Mouse (Mus musculus): ENCODE data around the gene Elovl6. TPM values are rescaled to one million over a fixed set of nuclear protein-coding genes. Genes with fewer than 3 reads are reported as not detected.

The Elovl6 gene
- polyA plus RNA-seq, 1 experiment from 2014 or later: 20.9 TPM

DNA sequence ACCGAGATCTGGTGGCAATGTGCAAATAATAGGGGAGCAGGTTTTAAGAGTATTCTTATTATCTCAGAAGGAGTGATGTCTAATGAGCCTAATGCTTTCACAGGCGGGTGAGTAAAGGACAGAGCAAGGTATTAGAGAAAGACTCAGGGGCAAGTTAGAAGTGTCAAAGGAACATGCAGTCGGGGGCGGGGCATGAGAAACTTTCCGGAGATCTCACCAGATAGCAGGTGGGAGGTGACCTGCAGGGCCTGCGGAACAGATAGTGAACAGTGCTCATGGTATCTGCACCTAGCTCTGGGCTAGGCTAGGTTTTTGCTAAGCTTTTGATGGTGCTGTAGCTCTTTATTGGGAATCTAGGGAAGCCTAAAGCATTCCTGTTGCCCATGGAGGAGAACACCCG is 25.4 kb downstream of the Elovl6 start:
- WGBS (ENCODE audit: insufficient replicate concordance): 80% methylated on average over 7 of the region's 7 CpGs
- H3K4me2 ChIP-seq: no peak overlapping the region
- no peaks in the 10 kb centered on the region for H3K36me3 ChIP-seq (ENCODE audit: control insufficient read depth, insufficient read depth, low read length)
- no peak overlapping the region for H3K27ac ChIP-seq (ENCODE audit: low read depth, low read length)
- H3K9ac ChIP-seq (ENCODE audit: low read depth, low read length): no peak overlapping the region
- no peaks in the 10 kb centered on the region for H3K9me3 ChIP-seq (replicated peaks; ENCODE audit: control insufficient read depth, low read length)
- H3K27me3 ChIP-seq (ENCODE audit: control insufficient read depth, insufficient read depth, low read length): no peaks in the 10 kb centered on the region
- no peak for ATAC-seq (replicated peaks; ENCODE audit: insufficient number of reproducible peaks, low FRiP score, low TSS enrichment)
- peaks cover 3% of the 10 kb centered on the region; the same call in 1 of the 2 replicates for H3K4me1 ChIP-seq (ENCODE audit: control insufficient read depth, insufficient read depth, low read length)
- H3K4me3 ChIP-seq (ENCODE audit: low read depth, low read length): no peak overlapping the region

- no peak for ATAC-seq (replicated peaks; ENCODE audit: insufficient number of reproducible peaks, low FRiP score, low TSS enrichment)
- 89% methylated on average over 22 of the region's 22 CpGs for WGBS (ENCODE audit: insufficient replicate concordance)
- Histone ChIP-seq H3K27me3 (ENCODE audit: control insufficient read depth, insufficient read depth, low read length) (no peaks in the 10 kb centered on the region), H3K4me3 (ENCODE audit: low read depth, low read length) (no peak overlapping the region), H3K4me2 (no peak overlapping the region), H3K9ac (ENCODE audit: low read depth, low read length) (no peak overlapping the region), H3K36me3 (ENCODE audit: control insufficient read depth, insufficient read depth, low read length) (no peaks in the 10 kb centered on the region), H3K9me3 (replicated peaks; ENCODE audit: control insufficient read depth, low read length) (no peaks in the 10 kb centered on the region), H3K4me1 (ENCODE audit: control insufficient read depth, insufficient read depth, low read length) (peaks cover 3% of the 10 kb centered on the region; the same call in 1 of the 2 replicates), H3K27ac (ENCODE audit: low read depth, low read length) (no peak overlapping the region)
Measured at GRCm38 (mm10) chr3:129558016-129558955, 26.1 kb downstream of the Elovl6 start.

DNA sequence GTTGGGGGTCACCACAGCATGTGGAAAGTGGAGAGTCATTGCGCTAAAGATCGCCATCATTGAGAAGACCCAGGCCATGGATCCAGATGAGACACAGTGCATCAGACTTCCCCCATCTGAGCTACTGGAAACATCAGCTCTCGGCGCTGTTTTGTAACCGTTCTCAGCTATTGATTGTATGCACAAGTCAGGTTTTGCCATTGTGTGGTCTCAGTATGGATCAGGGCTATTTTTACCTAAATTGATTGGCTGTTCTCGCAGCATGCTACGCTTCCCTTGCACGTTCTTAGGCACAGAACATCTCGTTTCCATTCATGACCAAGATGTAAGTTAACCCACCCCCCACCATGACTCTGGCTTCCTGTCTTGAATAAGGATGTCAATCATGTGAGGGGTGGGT is 27.9 kb downstream of the Elovl6 start:
- Histone ChIP-seq H3K4me1 (ENCODE audit: control insufficient read depth, insufficient read depth, low read length) (peaks cover 3% of the 10 kb centered on the region; the same call in 1 of the 2 replicates), H3K9me3 (replicated peaks; ENCODE audit: control insufficient read depth, low read length) (no peaks in the 10 kb centered on the region), H3K27me3 (ENCODE audit: control insufficient read depth, insufficient read depth, low read length) (no peaks in the 10 kb centered on the region), H3K4me3 (ENCODE audit: low read depth, low read length) (no peak overlapping the region), H3K4me2 (no peak overlapping the region), H3K9ac (ENCODE audit: low read depth, low read length) (no peak overlapping the region), H3K27ac (ENCODE audit: low read depth, low read length) (no peak overlapping the region), H3K36me3 (ENCODE audit: control insufficient read depth, insufficient read depth, low read length) (no peaks in the 10 kb centered on the region)
- WGBS (ENCODE audit: insufficient replicate concordance): 88% methylated on average over 9 of the region's 9 CpGs
- ATAC-seq (replicated peaks; ENCODE audit: insufficient number of reproducible peaks, low FRiP score, low TSS enrichment): no peak

GRCm38 (mm10) chr3:129561011-129561410 is 28.9 kb downstream of the Elovl6 start:
- Histone ChIP-seq H3K27me3 (ENCODE audit: control insufficient read depth, insufficient read depth, low read length) (no peaks in the 10 kb centered on the region), H3K4me3 (ENCODE audit: low read depth, low read length) (no peak overlapping the region), H3K4me1 (ENCODE audit: control insufficient read depth, insufficient read depth, low read length) (peaks cover 10% of the 10 kb centered on the region), H3K4me2 (no peak overlapping the region), H3K9ac (ENCODE audit: low read depth, low read length) (no peak overlapping the region), H3K9me3 (replicated peaks; ENCODE audit: control insufficient read depth, low read length) (no peaks in the 10 kb centered on the region), H3K27ac (ENCODE audit: low read depth, low read length) (no peak overlapping the region), H3K36me3 (ENCODE audit: control insufficient read depth, insufficient read depth, low read length) (no peaks in the 10 kb centered on the region)
- WGBS (ENCODE audit: insufficient replicate concordance): 91% methylated on average over 10 of the region's 10 CpGs
- no peak for ATAC-seq (replicated peaks; ENCODE audit: insufficient number of reproducible peaks, low FRiP score, low TSS enrichment)

DNA sequence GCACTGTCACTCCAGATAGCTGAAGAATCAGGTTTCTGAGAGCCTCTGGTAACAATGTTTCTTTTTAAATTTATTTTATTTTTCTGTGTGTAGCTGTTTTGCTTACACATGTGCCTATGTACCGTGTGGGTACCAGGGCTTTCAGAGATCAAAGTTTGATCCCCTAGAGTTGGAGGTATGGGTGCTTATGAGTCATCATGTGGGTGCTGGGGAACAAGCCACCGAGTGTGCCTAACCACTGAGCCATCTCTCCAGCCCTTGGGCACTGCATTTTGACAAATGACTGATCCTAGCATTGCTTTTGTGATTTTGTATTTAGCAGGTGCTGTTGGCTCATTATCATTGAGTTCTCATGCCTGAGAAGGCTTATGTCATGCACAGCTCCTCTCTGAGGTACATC is 29.7 kb downstream of the Elovl6 start:
- Histone ChIP-seq H3K36me3 (ENCODE audit: control insufficient read depth, insufficient read depth, low read length) (no peaks in the 10 kb centered on the region), H3K9me3 (replicated peaks; ENCODE audit: control insufficient read depth, low read length) (no peaks in the 10 kb centered on the region), H3K4me2 (no peak overlapping the region), H3K27me3 (ENCODE audit: control insufficient read depth, insufficient read depth, low read length) (no peaks in the 10 kb centered on the region), H3K27ac (ENCODE audit: low read depth, low read length) (no peak overlapping the region), H3K4me3 (ENCODE audit: low read depth, low read length) (no peak overlapping the region), H3K4me1 (ENCODE audit: control insufficient read depth, insufficient read depth, low read length) (peaks cover 19% of the 10 kb centered on the region), H3K9ac (ENCODE audit: low read depth, low read length) (no peak overlapping the region)
- no peak for ATAC-seq (replicated peaks; ENCODE audit: insufficient number of reproducible peaks, low FRiP score, low TSS enrichment)
- WGBS (ENCODE audit: insufficient replicate concordance): 86% methylated on average over 2 of the region's 2 CpGs

DNA sequence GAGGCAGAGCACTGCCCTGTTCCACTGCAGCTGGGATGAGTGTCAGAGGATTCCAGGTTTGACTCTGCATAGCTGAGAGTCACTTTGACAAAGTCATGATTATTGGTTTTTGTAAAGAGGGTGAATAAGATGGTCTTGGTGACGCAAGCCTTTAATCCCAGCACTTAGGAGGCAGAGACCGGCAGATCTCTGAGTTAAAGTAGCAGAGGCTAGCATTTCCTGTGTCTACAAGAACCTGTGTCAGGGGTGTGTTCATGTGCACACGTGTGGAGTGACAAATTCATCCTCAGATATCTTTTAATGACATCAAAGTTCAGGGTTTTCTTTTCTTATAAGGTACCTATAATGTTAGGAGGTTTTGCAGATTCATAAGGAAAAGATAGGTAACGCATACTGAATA is 30.3 kb downstream of the Elovl6 start:
- no peak overlapping the region for H3K4me2 ChIP-seq
- no peak overlapping the region for H3K9ac ChIP-seq (ENCODE audit: low read depth, low read length)
- no peaks in the 10 kb centered on the region for H3K9me3 ChIP-seq (replicated peaks; ENCODE audit: control insufficient read depth, low read length)
- H3K4me3 ChIP-seq (ENCODE audit: low read depth, low read length): no peak overlapping the region
- H3K36me3 ChIP-seq (ENCODE audit: control insufficient read depth, insufficient read depth, low read length): no peaks in the 10 kb centered on the region
- no peaks in the 10 kb centered on the region for H3K27me3 ChIP-seq (ENCODE audit: control insufficient read depth, insufficient read depth, low read length)
- H3K27ac ChIP-seq (ENCODE audit: low read depth, low read length): no peak overlapping the region
- 81% methylated on average over 4 of the region's 4 CpGs for WGBS (ENCODE audit: insufficient replicate concordance)
- H3K4me1 ChIP-seq (ENCODE audit: control insufficient read depth, insufficient read depth, low read length): peaks cover 19% of the 10 kb centered on the region
- ATAC-seq (replicated peaks; ENCODE audit: insufficient number of reproducible peaks, low FRiP score, low TSS enrichment): no peak

- Histone ChIP-seq H3K36me3 (ENCODE audit: control insufficient read depth, insufficient read depth, low read length) (no peaks in the 10 kb centered on the region), H3K9ac (ENCODE audit: low read depth, low read length) (no peak overlapping the region), H3K4me2 (no peak overlapping the region), H3K27me3 (ENCODE audit: control insufficient read depth, insufficient read depth, low read length) (no peaks in the 10 kb centered on the region), H3K27ac (ENCODE audit: low read depth, low read length) (no peak overlapping the region), H3K9me3 (replicated peaks; ENCODE audit: control insufficient read depth, low read length) (no peaks in the 10 kb centered on the region), H3K4me1 (ENCODE audit: control insufficient read depth, insufficient read depth, low read length) (peaks cover 17% of the 10 kb centered on the region), H3K4me3 (ENCODE audit: low read depth, low read length) (no peak overlapping the region)
- no peak for ATAC-seq (replicated peaks; ENCODE audit: insufficient number of reproducible peaks, low FRiP score, low TSS enrichment)
- 88% methylated on average over 4 of the region's 4 CpGs for WGBS (ENCODE audit: insufficient replicate concordance)
Measured at GRCm38 (mm10) chr3:129563807-129564206, 31.7 kb downstream of the Elovl6 start.

- Histone ChIP-seq H3K27ac (ENCODE audit: low read depth, low read length) (no peak overlapping the region), H3K9me3 (replicated peaks; ENCODE audit: control insufficient read depth, low read length) (no peaks in the 10 kb centered on the region), H3K9ac (ENCODE audit: low read depth, low read length) (no peak overlapping the region), H3K4me2 (no peak overlapping the region), H3K4me1 (ENCODE audit: control insufficient read depth, insufficient read depth, low read length) (peaks cover 17% of the 10 kb centered on the region), H3K36me3 (ENCODE audit: control insufficient read depth, insufficient read depth, low read length) (no peaks in the 10 kb centered on the region), H3K27me3 (ENCODE audit: control insufficient read depth, insufficient read depth, low read length) (no peaks in the 10 kb centered on the region), H3K4me3 (ENCODE audit: low read depth, low read length) (no peak overlapping the region)
- ATAC-seq (replicated peaks; ENCODE audit: insufficient number of reproducible peaks, low FRiP score, low TSS enrichment): no peak
- WGBS (ENCODE audit: insufficient replicate concordance): 87% methylated on average over 2 of the region's 2 CpGs
Measured at GRCm38 (mm10) chr3:129564852-129565251, 32.7 kb downstream of the Elovl6 start.

GRCm38 (mm10) chr3:129565458-129565857 is 33.3 kb downstream of the Elovl6 start:
- no peak for ATAC-seq (replicated peaks; ENCODE audit: insufficient number of reproducible peaks, low FRiP score, low TSS enrichment)
- Histone ChIP-seq H3K36me3 (ENCODE audit: control insufficient read depth, insufficient read depth, low read length) (no peaks in the 10 kb centered on the region), H3K27me3 (ENCODE audit: control insufficient read depth, insufficient read depth, low read length) (no peaks in the 10 kb centered on the region), H3K9me3 (replicated peaks; ENCODE audit: control insufficient read depth, low read length) (no peaks in the 10 kb centered on the region), H3K9ac (ENCODE audit: low read depth, low read length) (no peak overlapping the region), H3K4me3 (ENCODE audit: low read depth, low read length) (no peak overlapping the region), H3K4me2 (no peak overlapping the region), H3K4me1 (ENCODE audit: control insufficient read depth, insufficient read depth, low read length) (peaks cover 17% of the 10 kb centered on the region), H3K27ac (ENCODE audit: low read depth, low read length) (0 out of 2 replicates have a peak overlapping the region, but pooled peaks have one; percentile 47)
- 68% methylated on average over 8 of the region's 8 CpGs for WGBS (ENCODE audit: insufficient replicate concordance)
